Mouse (Mus musculus) lung, postnatal 0 days (tissue): ENCODE measurements around the gene Mier3. TPM values are rescaled to one million over a fixed set of nuclear protein-coding genes. Genes with fewer than 3 reads are reported as not detected.

Experiments used
- ATAC-seq: fragments of 200-750 bp; cut with Nextera tagmentation; 2 replicates; pipeline ENCODE4 v1.8.0; 2017; ENCODE audit warnings: moderate library complexity
- DNase-seq: peaks from one replicate; pipeline ENCODE4 v3.0.0-alpha.2; 2016; ENCODE audit warnings: low spot score
- H3K27ac ChIP-seq: fragments of 300-500 bp; sonication (generic); 2 replicates; pipeline ENCODE4 v1.5.1; 2014; ENCODE audit warnings: antibody characterized with exemption, mild to moderate bottlenecking, low read length, mixed read lengths
- H3K27me3 ChIP-seq: fragments of 300-500 bp; sonication (generic); replicated peaks from 2 replicates; pipeline ENCODE4 v1.6.1; 2014; ENCODE audit warnings: low read length, mixed read lengths; ENCODE audit not compliant: insufficient read depth
- H3K36me3 ChIP-seq: fragments of 300-500 bp; sonication (generic); 2 replicates; pipeline ENCODE4 v1.6.1; 2014; ENCODE audit warnings: low read length, mixed read lengths; ENCODE audit not compliant: insufficient read depth
- H3K4me1 ChIP-seq: fragments of 300-500 bp; sonication (generic); 2 replicates; pipeline ENCODE4 v1.6.1; 2014; ENCODE audit warnings: antibody characterized with exemption, low read depth, low read length, mixed read lengths; ENCODE audit not compliant: insufficient read depth
- H3K4me2 ChIP-seq: fragments of 300-500 bp; sonication (generic); replicated peaks from 2 replicates; pipeline ENCODE4 v1.6.1; 2014; ENCODE audit warnings: low read depth, mild to moderate bottlenecking, low read length, moderate library complexity, mixed read lengths
- H3K4me3 ChIP-seq: fragments of 300-500 bp; sonication (generic); 2 replicates; pipeline ENCODE4 v1.5.1; 2014; ENCODE audit warnings: low read depth, low read length
- H3K9ac ChIP-seq: fragments of 300-500 bp; sonication (generic); replicated peaks from 2 replicates; pipeline ENCODE4 v1.6.1; 2014; ENCODE audit warnings: low read depth, mild to moderate bottlenecking
- H3K9me3 ChIP-seq: fragments of 300-500 bp; sonication (generic); 2 replicates; pipeline ENCODE4 v1.6.1; 2016; ENCODE audit warnings: low read length, mixed read lengths
- CTCF ChIP-seq: IDR thresholded peaks from 2 replicates; pipeline ENCODE4 v1.5.1; 2016; ENCODE audit warnings: antibody characterized with exemption, mild to moderate bottlenecking
- EP300 ChIP-seq: IDR thresholded peaks from 2 replicates; pipeline ENCODE4 v1.6.1; 2016; ENCODE audit warnings: antibody characterized with exemption, mild to moderate bottlenecking, control low read depth
- WGBS: fragments of 180-500 bp; shearing (Covaris S2); extraction: QIAGEN DNeasy Blood & Tissue Kit; methylation state at CpG from one replicate; pipeline ENCODE4 v1.1.7; 2014; 5-methylcytosine and 5-hydroxymethylcytosine counted together
- polyA plus RNA-seq: library from polyadenylated mRNA; unstranded; fragments of >200 nt; fragmentation: Nextera tagmentation; extraction: Ambion mirVana; gene quantifications from 2 replicates; pipeline ENCODE4 v1.2.1, GENCODE M21; 2015

The Mier3 gene
- polyA plus RNA-seq: 10.2 and 11.5 TPM in 2 replicates

DNA sequence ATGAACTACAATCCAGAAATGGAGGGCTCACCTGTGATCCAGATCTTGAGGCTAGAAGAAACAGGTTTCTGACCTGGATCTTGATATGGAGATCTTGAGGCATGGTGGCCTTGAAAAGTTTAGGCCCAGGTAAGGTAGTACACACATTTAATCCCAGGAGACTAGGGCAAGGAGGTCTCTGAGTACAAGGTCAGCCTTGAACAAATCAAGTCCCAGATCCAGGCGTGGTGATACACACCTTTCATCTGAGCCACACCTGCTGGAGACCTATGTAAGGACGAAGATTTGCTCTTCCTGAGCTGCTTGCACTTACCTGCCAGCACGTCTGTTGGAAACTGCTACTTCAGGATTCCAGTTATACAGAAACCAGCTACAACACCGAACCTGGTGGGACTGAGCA is at the start of gene Mier3:
Gene Mier3, plus strand, starts transcription at position 301 of the 400 bp plus-strand sequence.
- TF ChIP-seq EP300 (no peak), CTCF (no peak)
- H3K9ac ChIP-seq: no peak within 1 kb of the TSS
- 75% methylated on average over 4 of the region's 4 CpGs for WGBS
- H3K9me3 ChIP-seq: no peaks in the 10 kb centered on the region
- no peak within 1 kb of the TSS for H3K27ac ChIP-seq
- no peaks in the 10 kb centered on the region for H3K36me3 ChIP-seq
- H3K27me3 ChIP-seq: no peaks in the 10 kb centered on the region
- H3K4me1 ChIP-seq: no peaks in the 10 kb centered on the region
- DNase-seq: no peak
- no peak within 1 kb of the TSS for H3K4me2 ChIP-seq
- no peak within 1 kb of the TSS for H3K4me3 ChIP-seq
- no peak for ATAC-seq

DNA sequence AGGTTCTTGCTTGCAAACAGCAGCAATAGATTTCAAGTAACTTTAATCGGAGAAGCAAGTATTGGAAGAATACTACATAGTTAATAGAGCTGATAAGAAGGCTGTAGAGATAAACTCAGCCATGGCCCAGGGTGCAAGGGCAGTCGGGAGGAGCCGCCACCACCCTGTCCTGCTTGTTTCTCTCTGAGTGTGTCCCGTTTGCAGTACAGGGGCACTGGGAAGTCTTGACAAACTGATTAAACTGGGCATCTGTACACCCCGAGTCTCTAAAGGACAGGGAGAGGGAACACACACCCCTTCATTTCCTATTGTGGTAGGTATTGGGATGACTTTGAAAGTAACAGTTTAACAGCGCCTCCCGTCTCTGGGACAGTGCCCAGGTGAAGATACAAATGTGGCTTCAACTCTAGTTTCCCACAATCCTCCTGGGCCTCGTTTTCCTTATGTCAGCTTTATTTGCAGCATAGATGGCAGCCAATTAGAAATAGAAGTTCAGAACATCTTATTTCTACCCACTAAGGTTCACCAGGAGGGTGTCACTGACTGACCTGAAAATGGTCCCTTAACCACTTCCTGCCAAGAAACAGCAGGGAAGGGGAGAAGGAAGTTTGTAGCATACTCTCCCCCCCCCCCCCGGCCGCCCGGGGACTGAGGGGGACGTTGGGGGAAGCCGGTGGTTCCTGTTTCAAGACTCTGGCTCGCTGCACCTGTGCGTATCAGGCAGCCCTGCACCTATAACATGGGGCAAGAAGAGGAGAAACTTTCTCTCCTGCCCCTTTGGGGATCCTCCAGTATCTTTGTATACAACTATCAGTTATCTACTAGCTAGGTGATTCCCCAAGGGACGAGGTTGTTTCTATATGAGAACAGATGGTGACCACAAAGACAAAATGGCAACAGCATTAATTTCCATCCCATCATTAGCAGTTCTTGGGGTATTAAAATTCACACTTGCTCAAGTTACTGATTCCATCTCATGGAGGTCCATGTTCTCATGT is 46.3 kb upstream of the Mier3 start:
- DNase-seq (no peak), ATAC-seq (no peak)
- Histone ChIP-seq H3K27me3 (no peaks in the 10 kb centered on the region), H3K4me3 (no peak overlapping the region), H3K9ac (no peak overlapping the region), H3K4me1 (no peaks in the 10 kb centered on the region), H3K9me3 (peaks cover 2% of the 10 kb centered on the region; the same call in 1 of the 2 replicates), H3K36me3 (no peaks in the 10 kb centered on the region), H3K27ac (no peak overlapping the region), H3K4me2 (no peak overlapping the region)
- WGBS: 74% methylated on average over 16 of the region's 16 CpGs
- no peak for TF ChIP-seq EP300
- TF ChIP-seq CTCF: no peak

DNA sequence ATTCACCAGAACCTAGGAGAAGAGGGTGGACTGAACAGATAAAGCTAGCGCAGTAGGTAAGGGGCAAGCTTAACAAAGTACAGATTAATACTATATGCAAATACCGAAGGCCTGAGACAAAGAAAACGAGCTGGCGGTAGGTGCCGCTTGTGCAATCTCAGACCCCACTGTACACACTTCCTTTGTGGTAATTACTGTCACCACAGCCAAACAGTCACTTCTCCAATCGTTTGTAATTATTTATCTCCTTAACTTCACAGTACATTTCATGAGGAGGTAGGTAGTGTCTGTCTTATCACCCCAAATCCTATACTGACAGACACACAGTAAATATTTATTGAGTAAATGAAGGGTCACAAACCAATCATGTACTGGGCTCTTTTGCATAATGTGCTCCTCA is 40.5 kb upstream of the Mier3 start:
- no peaks in the 10 kb centered on the region for H3K4me1 ChIP-seq
- H3K4me3 ChIP-seq: no peak overlapping the region
- no peaks in the 10 kb centered on the region for H3K27me3 ChIP-seq
- no peak overlapping the region for H3K4me2 ChIP-seq
- no peak for TF ChIP-seq EP300
- TF ChIP-seq CTCF: no peak
- 71% methylated on average over 6 of the region's 6 CpGs for WGBS
- DNase-seq (peak; percentile 11), ATAC-seq (no peak)
- H3K9ac ChIP-seq: no peak overlapping the region
- H3K27ac ChIP-seq: no peak overlapping the region
- no peaks in the 10 kb centered on the region for H3K36me3 ChIP-seq
- H3K9me3 ChIP-seq: peaks cover 2% of the 10 kb centered on the region; the same call in 1 of the 2 replicates

DNA sequence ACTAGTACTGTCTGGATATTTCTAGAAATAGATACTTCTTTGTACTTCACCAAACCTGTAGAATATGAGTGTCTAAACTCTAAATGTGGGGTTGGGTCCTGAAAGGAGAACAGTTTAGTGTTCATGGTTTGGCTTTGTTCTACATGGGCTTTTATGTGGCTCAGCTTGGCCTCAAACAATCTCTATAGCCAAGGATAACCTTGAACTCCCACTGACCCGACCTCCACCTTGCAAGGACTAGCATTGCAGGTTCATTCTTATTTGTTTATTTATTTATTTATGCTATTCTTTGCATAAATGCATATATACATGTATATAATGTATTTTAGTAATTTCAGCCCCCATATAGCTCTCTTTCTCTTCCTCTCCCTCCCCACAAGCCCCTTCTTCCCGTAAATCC is 37.1 kb upstream of the Mier3 start:
- 67% methylated on average over 2 of the region's 2 CpGs for WGBS
- no peaks in the 10 kb centered on the region for H3K27me3 ChIP-seq
- H3K4me3 ChIP-seq: no peak overlapping the region
- H3K27ac ChIP-seq: no peak overlapping the region
- DNase-seq (no peak), ATAC-seq (no peak)
- no peaks in the 10 kb centered on the region for H3K9me3 ChIP-seq
- H3K36me3 ChIP-seq: no peaks in the 10 kb centered on the region
- no peaks in the 10 kb centered on the region for H3K4me1 ChIP-seq
- H3K9ac ChIP-seq: no peak overlapping the region
- no peak overlapping the region for H3K4me2 ChIP-seq
- TF ChIP-seq EP300: no peak
- TF ChIP-seq CTCF: no peak

DNA sequence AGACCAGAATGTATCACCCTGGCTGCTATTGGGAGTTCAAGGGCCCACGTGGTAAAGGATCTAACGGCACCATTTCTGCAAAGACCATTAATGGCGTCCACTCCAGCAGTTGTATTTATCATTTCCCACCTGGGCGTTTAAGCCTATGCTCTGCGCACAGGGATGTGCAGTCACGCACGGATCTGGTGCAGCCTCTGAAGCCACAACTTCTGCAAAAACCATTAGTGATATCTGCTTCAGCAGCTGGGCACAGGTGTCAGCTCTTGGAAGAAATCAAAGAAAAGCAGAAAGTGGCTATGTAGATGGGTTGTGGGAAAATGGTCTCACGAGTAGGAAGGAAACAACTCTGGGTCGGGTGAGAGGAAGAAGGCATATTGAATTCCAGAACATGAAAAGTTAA is 34.6 kb upstream of the Mier3 start:
- H3K9me3 ChIP-seq: no peaks in the 10 kb centered on the region
- no peaks in the 10 kb centered on the region for H3K4me1 ChIP-seq
- no peak for ATAC-seq
- H3K36me3 ChIP-seq: no peaks in the 10 kb centered on the region
- no peak for TF ChIP-seq EP300
- no peak for TF ChIP-seq CTCF
- H3K4me2 ChIP-seq: no peak overlapping the region
- no peaks in the 10 kb centered on the region for H3K27me3 ChIP-seq
- H3K4me3 ChIP-seq: no peak overlapping the region
- 76% methylated on average over 9 of the region's 9 CpGs for WGBS
- no peak overlapping the region for H3K27ac ChIP-seq
- no peak for DNase-seq
- H3K9ac ChIP-seq: no peak overlapping the region

DNA sequence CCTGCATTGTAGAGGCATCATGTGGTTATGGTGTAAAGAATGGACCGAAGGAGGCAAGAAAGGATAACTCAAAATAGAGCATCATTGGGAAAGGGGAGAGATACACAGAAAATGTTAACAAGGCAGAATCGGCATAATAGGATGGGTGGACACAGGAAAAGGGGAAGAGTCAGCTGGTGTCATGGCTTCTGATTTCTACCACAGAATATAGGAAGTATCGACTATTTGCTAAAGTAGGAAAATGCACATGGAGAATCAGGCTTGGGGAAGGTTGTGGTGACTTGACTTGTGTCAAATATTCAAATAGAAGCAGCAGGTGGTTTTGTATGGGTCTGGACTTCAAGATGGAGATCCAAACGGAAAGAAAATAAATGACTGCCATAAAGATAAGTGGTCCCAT is 33.5 kb upstream of the Mier3 start:
- TF ChIP-seq EP300 (no peak), CTCF (no peak)
- ATAC-seq (no peak), DNase-seq (no peak)
- Histone ChIP-seq H3K4me2 (no peak overlapping the region), H3K9ac (no peak overlapping the region), H3K27ac (no peak overlapping the region), H3K27me3 (no peaks in the 10 kb centered on the region), H3K4me1 (no peaks in the 10 kb centered on the region), H3K4me3 (no peak overlapping the region), H3K9me3 (no peaks in the 10 kb centered on the region), H3K36me3 (no peaks in the 10 kb centered on the region)
- WGBS: 91% methylated on average over 4 of the region's 4 CpGs
